Mouse (Mus musculus): Measurements from ENCODE around the gene Taok3. TPM values are rescaled to one million over a fixed set of nuclear protein-coding genes. Genes with fewer than 3 reads are reported as not detected.

The Taok3 gene
- polyA plus RNA-seq, 1 experiment, result 6.6 TPM

- Histone ChIP-seq H3K27me3 (ENCODE audit: control insufficient read depth, insufficient read depth, insufficient read length) (no peaks in the 10 kb centered on the region), H3K79me2 (ENCODE audit: control insufficient read depth, insufficient read depth) (peaks cover 40% of the 10 kb centered on the region), H3K4me3 (ENCODE audit: insufficient read depth, poor library complexity, severe bottlenecking) (no peak overlapping the region), H3K36me3 (ENCODE audit: control insufficient read depth, insufficient read depth) (peaks cover 13% of the 10 kb centered on the region), H3ac (ENCODE audit: control insufficient read depth, insufficient read length, low read depth) (no peak overlapping the region), H3K79me3 (ENCODE audit: low read depth) (peaks cover 12% of the 10 kb centered on the region)
- TF ChIP-seq MYOD1 (IDR thresholded peaks at IDR 0.05; ENCODE audit: control insufficient read depth, insufficient read length, low read depth) (no peak), CEBPB (IDR thresholded peaks at IDR 0.05; ENCODE audit: low read depth) (no peak), CTCF (IDR thresholded peaks at IDR 0.05; ENCODE audit: control insufficient read depth, insufficient read depth, insufficient read length) (no peak), MYOG (IDR thresholded peaks at IDR 0.05; ENCODE audit: control insufficient read depth, extremely low read depth, insufficient read length) (no peak), MAX (IDR thresholded peaks at IDR 0.05) (no peak), FOSL1 (IDR thresholded peaks at IDR 0.05; ENCODE audit: insufficient read depth, low read length, poor library complexity, severe bottlenecking) (no peak), USF1 (IDR thresholded peaks at IDR 0.05; ENCODE audit: low read depth) (no peak)
Measured at GRCm38 (mm10) chr5:117117716-117118115, 2.2 kb upstream of the Taok3 start.

- Histone ChIP-seq H3K36me3 (ENCODE audit: control insufficient read depth, insufficient read depth) (peaks cover 8% of the 10 kb centered on the region), H3K27me3 (ENCODE audit: control insufficient read depth, insufficient read depth, insufficient read length) (no peaks in the 10 kb centered on the region), H3K79me3 (ENCODE audit: low read depth) (peaks cover 12% of the 10 kb centered on the region), H3ac (ENCODE audit: control insufficient read depth, insufficient read length, low read depth) (no peak overlapping the region), H3K4me3 (ENCODE audit: insufficient read depth, poor library complexity, severe bottlenecking) (no peak overlapping the region), H3K79me2 (ENCODE audit: control insufficient read depth, insufficient read depth) (peaks cover 35% of the 10 kb centered on the region)
- no peak for TF ChIP-seq CTCF (IDR thresholded peaks at IDR 0.05; ENCODE audit: control insufficient read depth, insufficient read depth, insufficient read length)
Measured at GRCm38 (mm10) chr5:117118220-117118619, 1.7 kb upstream of the Taok3 start.

GRCm38 (mm10) chr5:117118850-117119249, 1.1 kb upstream of the Taok3 start:
- H3K27me3 ChIP-seq (ENCODE audit: control insufficient read depth, insufficient read depth, insufficient read length), result no peaks in the 10 kb centered on the region
- H3ac ChIP-seq (ENCODE audit: control insufficient read depth, insufficient read length, low read depth), result no peak overlapping the region
- H3K4me3 ChIP-seq (ENCODE audit: insufficient read depth, poor library complexity, severe bottlenecking), result no peak overlapping the region
- peaks cover 29% of the 10 kb centered on the region for H3K79me2 ChIP-seq (ENCODE audit: control insufficient read depth, insufficient read depth)
- H3K36me3 ChIP-seq (ENCODE audit: control insufficient read depth, insufficient read depth), result peaks cover 2% of the 10 kb centered on the region
- peaks cover 11% of the 10 kb centered on the region for H3K79me3 ChIP-seq (ENCODE audit: low read depth)
- TF ChIP-seq MYOG (IDR thresholded peaks at IDR 0.05; ENCODE audit: control insufficient read depth, extremely low read depth, insufficient read length), result no peak
- TF ChIP-seq USF1 (IDR thresholded peaks at IDR 0.05; ENCODE audit: low read depth), result no peak
- no peak for TF ChIP-seq CEBPB (IDR thresholded peaks at IDR 0.05; ENCODE audit: low read depth)
- TF ChIP-seq MAX (IDR thresholded peaks at IDR 0.05), result no peak
- TF ChIP-seq FOSL1 (IDR thresholded peaks at IDR 0.05; ENCODE audit: insufficient read depth, low read length, poor library complexity, severe bottlenecking), result no peak
- no peak for TF ChIP-seq MYOD1 (IDR thresholded peaks at IDR 0.05; ENCODE audit: control insufficient read depth, insufficient read length, low read depth)

GRCm38 (mm10) chr5:117120489-117121466, 849 bp downstream of the Taok3 start:
- Histone ChIP-seq H3K79me2 (ENCODE audit: control insufficient read depth, insufficient read depth) (peaks cover 10% of the 10 kb centered on the region), H3ac (ENCODE audit: control insufficient read depth, insufficient read length, low read depth) (peak overlapping the region; percentile 67), H3K79me3 (ENCODE audit: low read depth) (peaks cover 2% of the 10 kb centered on the region), H3K4me3 (ENCODE audit: insufficient read depth, poor library complexity, severe bottlenecking) (peak overlapping the region; percentile 44), H3K36me3 (ENCODE audit: control insufficient read depth, insufficient read depth) (no peaks in the 10 kb centered on the region), H3K27me3 (ENCODE audit: control insufficient read depth, insufficient read depth, insufficient read length) (no peaks in the 10 kb centered on the region)
- no peak for TF ChIP-seq MYOG (IDR thresholded peaks at IDR 0.05; ENCODE audit: control insufficient read depth, extremely low read depth, insufficient read length)
- no peak for TF ChIP-seq MYOD1 (IDR thresholded peaks at IDR 0.05; ENCODE audit: control insufficient read depth, insufficient read length, low read depth)
- no peak for TF ChIP-seq CTCF (IDR thresholded peaks at IDR 0.05; ENCODE audit: control insufficient read depth, insufficient read depth, insufficient read length)
- no peak for TF ChIP-seq CEBPB (IDR thresholded peaks at IDR 0.05; ENCODE audit: low read depth)
- TF ChIP-seq USF1 (IDR thresholded peaks at IDR 0.05; ENCODE audit: low read depth), result peak; percentile 1

GRCm38 (mm10) chr5:117121657-117122056, 1.7 kb downstream of the Taok3 start:
- no peak overlapping the region for H3ac ChIP-seq (ENCODE audit: control insufficient read depth, insufficient read length, low read depth)
- H3K79me3 ChIP-seq (ENCODE audit: low read depth), result peaks cover 2% of the 10 kb centered on the region
- TF ChIP-seq CTCF (IDR thresholded peaks at IDR 0.05; ENCODE audit: control insufficient read depth, insufficient read depth, insufficient read length) (no peak), MAX (IDR thresholded peaks at IDR 0.05) (no peak), CEBPB (IDR thresholded peaks at IDR 0.05; ENCODE audit: low read depth) (no peak), MYOG (IDR thresholded peaks at IDR 0.05; ENCODE audit: control insufficient read depth, extremely low read depth, insufficient read length) (no peak), USF1 (IDR thresholded peaks at IDR 0.05; ENCODE audit: low read depth) (no peak), FOSL1 (IDR thresholded peaks at IDR 0.05; ENCODE audit: insufficient read depth, low read length, poor library complexity, severe bottlenecking) (no peak), MYOD1 (IDR thresholded peaks at IDR 0.05; ENCODE audit: control insufficient read depth, insufficient read length, low read depth) (no peak)
- no peaks in the 10 kb centered on the region for H3K36me3 ChIP-seq (ENCODE audit: control insufficient read depth, insufficient read depth)
- H3K4me3 ChIP-seq (ENCODE audit: insufficient read depth, poor library complexity, severe bottlenecking), result peak overlapping the region; percentile 44
- peaks cover 10% of the 10 kb centered on the region for H3K79me2 ChIP-seq (ENCODE audit: control insufficient read depth, insufficient read depth)
- no peaks in the 10 kb centered on the region for H3K27me3 ChIP-seq (ENCODE audit: control insufficient read depth, insufficient read depth, insufficient read length)

GRCm38 (mm10) chr5:117123102-117123501, 3.2 kb downstream of the Taok3 start:
- Histone ChIP-seq H3K27me3 (ENCODE audit: control insufficient read depth, insufficient read depth, insufficient read length) (no peaks in the 10 kb centered on the region), H3K36me3 (ENCODE audit: control insufficient read depth, insufficient read depth) (no peaks in the 10 kb centered on the region), H3ac (ENCODE audit: control insufficient read depth, insufficient read length, low read depth) (no peak overlapping the region), H3K79me2 (ENCODE audit: control insufficient read depth, insufficient read depth) (peaks cover 10% of the 10 kb centered on the region), H3K4me3 (ENCODE audit: insufficient read depth, poor library complexity, severe bottlenecking) (no peak overlapping the region), H3K79me3 (ENCODE audit: low read depth) (peaks cover 2% of the 10 kb centered on the region)
- TF ChIP-seq MYOD1 (IDR thresholded peaks at IDR 0.05; ENCODE audit: control insufficient read depth, insufficient read length, low read depth) (no peak), CTCF (IDR thresholded peaks at IDR 0.05; ENCODE audit: control insufficient read depth, insufficient read depth, insufficient read length) (no peak), CEBPB (IDR thresholded peaks at IDR 0.05; ENCODE audit: low read depth) (no peak), FOSL1 (IDR thresholded peaks at IDR 0.05; ENCODE audit: insufficient read depth, low read length, poor library complexity, severe bottlenecking) (no peak), MYOG (IDR thresholded peaks at IDR 0.05; ENCODE audit: control insufficient read depth, extremely low read depth, insufficient read length) (no peak), USF1 (IDR thresholded peaks at IDR 0.05; ENCODE audit: low read depth) (no peak), MAX (IDR thresholded peaks at IDR 0.05) (no peak)
